ENCODE assay signal across 27 mouse cellular contexts in genomic region chr9:115686605-115687004, GRCm38 (mm10).
DNase-seq lines count a peak whose midpoint lies in the region; ATAC-seq and TF ChIP-seq lines count a peak whose summit lies in the region.
"Had no signal": no experiment of that assay in that cellular context is flagged by ENCODE, and none has a peak within 500 bp of the region (broad histone marks: within the 10 kb centered on the region; RNA-seq: fewer than 3 reads in every experiment).

No protein-coding gene starts in this region.

- no peak overlapping the region for H3K4me2 ChIP-seq in lung, postnatal 0 days (replicated peaks; ENCODE audit: low read depth, low read length)
- H3K4me2 ChIP-seq: heart, embryonic 15.5 days; hindbrain, embryonic 14.5 days; liver, embryonic 11.5 days; midbrain, embryonic 12.5 days had no signal

- ATAC-seq in lung, postnatal 0 days, result peak; percentile 48
- no peak for ATAC-seq in inflammation-experienced regulatory T-cells, adult 6 months
- ATAC-seq: CD4-positive, CD25-positive, alpha-beta regulatory T cell, adult 4 months; liver, postnatal 0 days had no signal

- H3K4me3 ChIP-seq in lung, postnatal 0 days (ENCODE audit: low read depth, low read length), result no peak overlapping the region
- H3K4me3 ChIP-seq: embryonic facial prominence, embryonic 10.5 days; forebrain, embryonic 10.5 days; heart, embryonic 15.5 days; limb, embryonic 10.5 days; midbrain, embryonic 12.5 days had no signal

- H3K4me1 ChIP-seq in lung, postnatal 0 days (ENCODE audit: insufficient read depth, low read depth, low read length), result no peaks in the 10 kb centered on the region

- TF ChIP-seq CTCF in lung, postnatal 0 days (IDR thresholded peaks at IDR 0.05), result no peak

- peak; percentile 72 for TF ChIP-seq EP300 in lung, postnatal 0 days (IDR thresholded peaks at IDR 0.05)

- no peaks in the 10 kb centered on the region for H3K9me3 ChIP-seq in lung, postnatal 0 days (ENCODE audit: low read length)
- H3K9me3 ChIP-seq: embryonic facial prominence, embryonic 10.5 days; forebrain, embryonic 10.5 days; heart, embryonic 15.5 days; limb, embryonic 10.5 days had no signal

- 66% methylated on average over 5 of the region's 5 CpGs for WGBS in lung, postnatal 0 days

- no peaks in the 10 kb centered on the region for H3K36me3 ChIP-seq in lung, postnatal 0 days (ENCODE audit: insufficient read depth, low read length)
- H3K36me3 ChIP-seq: embryonic facial prominence, embryonic 10.5 days; forebrain, embryonic 10.5 days; G1E; heart, embryonic 15.5 days; limb, embryonic 10.5 days; midbrain, embryonic 12.5 days had no signal

- H3K27me3 ChIP-seq in lung, postnatal 0 days (replicated peaks; ENCODE audit: insufficient read depth, low read length), result no peaks in the 10 kb centered on the region
- H3K27me3 ChIP-seq: heart, embryonic 15.5 days; midbrain, embryonic 12.5 days had no signal

- H3K27ac ChIP-seq in lung, postnatal 0 days (ENCODE audit: low read length), result no peak overlapping the region
- H3K27ac ChIP-seq: embryonic facial prominence, embryonic 10.5 days; forebrain, embryonic 10.5 days; heart, embryonic 15.5 days; hindbrain, embryonic 14.5 days; limb, embryonic 10.5 days; midbrain, embryonic 12.5 days; stomach, postnatal 0 days had no signal

- no peak overlapping the region for H3K9ac ChIP-seq in lung, postnatal 0 days (replicated peaks; ENCODE audit: low read depth)
- H3K9ac ChIP-seq: heart, embryonic 15.5 days; hindbrain, embryonic 14.5 days; liver, postnatal 0 days; midbrain, embryonic 12.5 days had no signal

- DNase-seq in adrenal gland, adult 2 months, result peak; percentile 46
- no peak for DNase-seq in adrenal gland, adult 8-10 months
- DNase-seq in lung, postnatal 0 days (ENCODE audit: low spot score), result peak; percentile 50
- no peak for DNase-seq in lung, postnatal 4 days
- DNase-seq in lung, postnatal 10 days, result peak; percentile 42
- no peak for DNase-seq in retina, postnatal 1 day
- DNase-seq in urinary bladder, postnatal 36 days (ENCODE audit: low spot score in 2 of 2), result no peak
- DNase-seq: cerebellum, adult 11-12 months; cerebellum, postnatal 10 days; gastrocnemius, postnatal 36 days; heart, postnatal 4 days; kidney, adult 8-10 months; kidney, postnatal 10 days; liver, postnatal 0 days; thymus, adult 2 months; thymus, postnatal 4 days had no signal

Comparison
In these comparisons a context has a peak if more than half of its experiments do, and no peak if none do; other contexts are left out.
1. DNase-seq: peak in adrenal gland, adult 2 months (single experiment), lung, postnatal 0 days (single experiment) and lung, postnatal 10 days (single experiment); none in adrenal gland, adult 8-10 months (single experiment), lung, postnatal 4 days (0 of 2), retina, postnatal 1 day (single experiment) and urinary bladder, postnatal 36 days (0 of 2).